Mouse (Mus musculus): Measurements from ENCODE around the gene Eef1akmt3. TPM values are rescaled to one million over a fixed set of nuclear protein-coding genes. Genes with fewer than 3 reads are reported as not detected.
"Not testable (repeated sequence)": the region's sequence is repeated elsewhere in the genome, so short reads cannot be mapped to it uniquely, and the experiment has no call there.

Eef1akmt3 gene
- polyA plus RNA-seq, 1 experiment from 2014 or later = 0.51 TPM

- peak within 1 kb of the TSS; percentile 72 for H3K9ac ChIP-seq (replicated peaks)
- H3K27ac ChIP-seq (replicated peaks) = peak within 1 kb of the TSS; percentile 97
- peaks cover 36% of the 10 kb centered on the region for H3K36me3 ChIP-seq
- peak within 1 kb of the TSS; percentile 91 for H3K4me2 ChIP-seq
- no peaks in the 10 kb centered on the region for H3K9me3 ChIP-seq (replicated peaks)
- no peaks in the 10 kb centered on the region for H3K27me3 ChIP-seq (replicated peaks)
- peaks cover 35% of the 10 kb centered on the region for H3K4me1 ChIP-seq
- WGBS = 2% methylated on average over 36 of the region's 36 CpGs
- ATAC-seq (ENCODE audit: low FRiP score) = peak; percentile 94
- H3K4me3 ChIP-seq (replicated peaks) = peak within 1 kb of the TSS; percentile 68
Observed at GRCm38 (mm10) chr10:127070190-127071121, 29.1 kb upstream of the Eef1akmt3 start, which contains the start of gene Tspan31. Gene Tspan31, minus strand, starts transcription at chr10:127070264.

- Histone ChIP-seq H3K27ac (replicated peaks) (peak overlapping the region; percentile 97), H3K4me3 (replicated peaks) (peak overlapping the region; percentile 68), H3K9me3 (replicated peaks) (no peaks in the 10 kb centered on the region), H3K9ac (replicated peaks) (peak overlapping the region; percentile 62), H3K36me3 (peaks cover 44% of the 10 kb centered on the region), H3K4me1 (peaks cover 44% of the 10 kb centered on the region), H3K4me2 (peak overlapping the region; percentile 91), H3K27me3 (replicated peaks) (no peaks in the 10 kb centered on the region)
- WGBS = 8% methylated on average over 30 of the region's 30 CpGs
- peak; percentile 88 for ATAC-seq (ENCODE audit: low FRiP score)
Observed at GRCm38 (mm10) chr10:127069281-127070189, 28.2 kb upstream of the Eef1akmt3 start.

GRCm38 (mm10) chr10:127068360-127069038, 27.2 kb upstream of the Eef1akmt3 start:
- peak overlapping the region; percentile 97; the same call in 1 of the 2 replicates for H3K27ac ChIP-seq (replicated peaks)
- H3K4me1 ChIP-seq = peaks cover 48% of the 10 kb centered on the region
- H3K9me3 ChIP-seq (replicated peaks) = no peaks in the 10 kb centered on the region
- ATAC-seq (ENCODE audit: low FRiP score) = no peak
- peak overlapping the region; percentile 68 for H3K4me3 ChIP-seq (replicated peaks)
- no peaks in the 10 kb centered on the region for H3K27me3 ChIP-seq (replicated peaks)
- H3K4me2 ChIP-seq = peak overlapping the region; percentile 91
- WGBS = 84% methylated on average over 9 of the region's 9 CpGs
- peak overlapping the region; percentile 62 for H3K9ac ChIP-seq (replicated peaks)
- H3K36me3 ChIP-seq = peaks cover 44% of the 10 kb centered on the region

GRCm38 (mm10) chr10:127066519-127067018, 25.3 kb upstream of the Eef1akmt3 start:
- H3K4me2 ChIP-seq = no peak overlapping the region
- H3K4me1 ChIP-seq = peaks cover 57% of the 10 kb centered on the region
- WGBS = 96% methylated on average over 14 of the region's 14 CpGs
- H3K36me3 ChIP-seq = peaks cover 44% of the 10 kb centered on the region
- ATAC-seq (ENCODE audit: low FRiP score) = no peak
- no peak overlapping the region for H3K27ac ChIP-seq (replicated peaks)
- no peak overlapping the region for H3K9ac ChIP-seq (replicated peaks)
- H3K4me3 ChIP-seq (replicated peaks) = no peak overlapping the region
- no peaks in the 10 kb centered on the region for H3K27me3 ChIP-seq (replicated peaks)
- no peaks in the 10 kb centered on the region for H3K9me3 ChIP-seq (replicated peaks)

GRCm38 (mm10) chr10:127065981-127066380, 24.7 kb upstream of the Eef1akmt3 start:
- no peak overlapping the region for H3K4me3 ChIP-seq (replicated peaks)
- WGBS = 91% methylated on average over 9 of the region's 9 CpGs
- no peak for ATAC-seq (ENCODE audit: low FRiP score)

GRCm38 (mm10) chr10:127063913-127064870, 22.9 kb upstream of the Eef1akmt3 start:
- Histone ChIP-seq H3K4me1 (peaks cover 56% of the 10 kb centered on the region), H3K9ac (replicated peaks) (peak overlapping the region; percentile 87), H3K9me3 (replicated peaks) (no peaks in the 10 kb centered on the region), H3K27me3 (replicated peaks) (no peaks in the 10 kb centered on the region), H3K4me3 (replicated peaks) (peak overlapping the region; percentile 80), H3K36me3 (peaks cover 44% of the 10 kb centered on the region), H3K27ac (replicated peaks) (peak overlapping the region; percentile 93), H3K4me2 (peak overlapping the region; percentile 89)
- whole genome bisulfite sequencing = 13% methylated on average over 36 of the region's 37 CpGs
- no peak for ATAC-seq (ENCODE audit: low FRiP score)

More at GRCm38 (mm10) chr10:127065981-127066380, 24.7 kb upstream of the Eef1akmt3 start:
- Histone ChIP-seq H3K9ac (replicated peaks) (no peak overlapping the region), H3K27me3 (replicated peaks) (no peaks in the 10 kb centered on the region), H3K27ac (replicated peaks) (no peak overlapping the region), H3K4me1 (peaks cover 58% of the 10 kb centered on the region), H3K4me2 (no peak overlapping the region), H3K36me3 (peaks cover 44% of the 10 kb centered on the region), H3K9me3 (replicated peaks) (no peaks in the 10 kb centered on the region)

GRCm38 (mm10) chr10:127063239-127063872, 22.0 kb upstream of the Eef1akmt3 start, which contains the start of gene Cdk4:
Gene Cdk4, plus strand, starts transcription at chr10:127063534.
- Histone ChIP-seq H3K4me3 (replicated peaks) (peak within 1 kb of the TSS; percentile 80), H3K27ac (replicated peaks) (peak within 1 kb of the TSS; percentile 93), H3K9me3 (replicated peaks) (no peaks in the 10 kb centered on the region), H3K9ac (replicated peaks) (peak within 1 kb of the TSS; percentile 87), H3K36me3 (peaks cover 37% of the 10 kb centered on the region), H3K27me3 (replicated peaks) (no peaks in the 10 kb centered on the region), H3K4me2 (peak within 1 kb of the TSS; percentile 89), H3K4me1 (peaks cover 54% of the 10 kb centered on the region)
- ATAC-seq (ENCODE audit: low FRiP score) = peak; percentile 92
- under 1% methylated on average over 46 of the region's 46 CpGs for WGBS

GRCm38 (mm10) chr10:127062503-127062902, 21.2 kb upstream of the Eef1akmt3 start:
- WGBS = 83% methylated on average over 5 of the region's 5 CpGs
- Histone ChIP-seq H3K36me3 (peaks cover 34% of the 10 kb centered on the region), H3K9me3 (replicated peaks) (no peaks in the 10 kb centered on the region), H3K27me3 (replicated peaks) (no peaks in the 10 kb centered on the region), H3K4me3 (replicated peaks) (no peak overlapping the region), H3K4me1 (peaks cover 56% of the 10 kb centered on the region), H3K9ac (replicated peaks) (no peak overlapping the region), H3K27ac (replicated peaks) (peak overlapping the region; percentile 81), H3K4me2 (peak overlapping the region; percentile 89)
- ATAC-seq (ENCODE audit: low FRiP score) = no peak

- peaks cover 34% of the 10 kb centered on the region for H3K36me3 ChIP-seq
- not testable (repeated sequence) for ATAC-seq (ENCODE audit: low FRiP score); H3K9ac ChIP-seq (replicated peaks); H3K27me3 ChIP-seq (replicated peaks); H3K4me2 ChIP-seq; H3K4me3 ChIP-seq (replicated peaks); H3K9me3 ChIP-seq (replicated peaks)
- peak overlapping the region; percentile 81 for H3K27ac ChIP-seq (replicated peaks)
- H3K4me1 ChIP-seq = peaks cover 57% of the 10 kb centered on the region
- 84% methylated on average over 4 of the region's 4 CpGs for WGBS
Observed at GRCm38 (mm10) chr10:127062101-127062500, 20.8 kb upstream of the Eef1akmt3 start.

All from neural tube, embryonic 15.5 days (tissue).